ENCODE assay signal across 10 mouse cellular contexts in the genomic region with DNA sequence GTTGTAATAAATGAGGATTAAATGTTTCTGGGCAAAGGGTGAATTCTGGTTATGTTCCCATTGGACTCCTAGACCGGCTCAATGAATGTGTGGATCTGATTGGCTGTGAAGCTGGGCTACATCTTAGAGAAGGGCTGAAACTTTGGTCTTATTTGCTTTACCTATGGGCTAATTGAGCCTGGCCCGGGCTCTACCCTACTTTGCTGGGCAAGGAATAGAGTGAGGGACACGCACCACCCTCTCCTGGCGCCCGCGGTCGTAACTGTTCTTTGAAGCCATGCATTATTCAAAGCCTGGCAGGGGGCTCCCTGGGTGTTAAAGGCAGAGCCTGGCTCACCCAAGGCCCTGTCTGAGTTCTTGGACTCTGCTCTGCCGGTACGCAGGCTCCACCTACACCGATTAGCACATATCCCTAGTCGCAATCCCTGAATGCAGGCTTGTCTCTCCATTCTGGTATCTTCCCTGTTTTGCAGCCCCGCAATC. TPM values are rescaled to one million over a fixed set of nuclear protein-coding genes. Genes with fewer than 3 reads are reported as not detected.
DNase-seq lines count a peak whose midpoint lies in the region; ATAC-seq and TF ChIP-seq lines count a peak whose summit lies in the region.
"Had no signal": no experiment of that assay in that cellular context is flagged by ENCODE, and none has a peak within 500 bp of the region (broad histone marks: within the 10 kb centered on the region; RNA-seq: fewer than 3 reads in every experiment).

No protein-coding gene starts in this region.

- WGBS in heart, embryonic 13.5 days = 15% methylated on average over 12 of the region's 12 CpGs
- 10% methylated on average over 12 of the region's 12 CpGs for WGBS in hindbrain, embryonic 10.5 days
- 8% methylated on average over 12 of the region's 12 CpGs for WGBS in neural tube, embryonic 13.5 days

- peaks cover 42% of the 10 kb centered on the region for H3K27me3 ChIP-seq in heart, embryonic 13.5 days (replicated peaks)
- peaks cover 55% of the 10 kb centered on the region for H3K27me3 ChIP-seq in hindbrain, embryonic 10.5 days (ENCODE audit: insufficient read depth, poor library complexity, severe bottlenecking)
- peaks cover 52% of the 10 kb centered on the region for H3K27me3 ChIP-seq in neural tube, embryonic 13.5 days

- peak overlapping the region; percentile 38 for H3K4me3 ChIP-seq in heart, embryonic 13.5 days
- peak overlapping the region; percentile 45 for H3K4me3 ChIP-seq in hindbrain, embryonic 10.5 days
- peak overlapping the region; percentile 23 for H3K4me3 ChIP-seq in neural tube, embryonic 13.5 days
- no peak overlapping the region for H3K4me3 ChIP-seq in gastrocnemius, adult 2 months

- H3K36me3 ChIP-seq in heart, embryonic 13.5 days = no peaks in the 10 kb centered on the region; the same call in 1 of the 2 replicates
- H3K36me3 ChIP-seq in hindbrain, embryonic 10.5 days = peaks cover 18% of the 10 kb centered on the region; the same call in 1 of the 2 replicates
- H3K36me3 ChIP-seq in neural tube, embryonic 13.5 days = 0 out of 2 replicates have a peak, but pooled peaks cover 4% of the 10 kb centered on the region

- no peak for TF ChIP-seq CTCF in gastrocnemius, adult 2 months (IDR thresholded peaks at IDR 0.05)

- no peak for ATAC-seq in heart, embryonic 13.5 days (ENCODE audit: extremely low read depth, insufficient number of reproducible peaks, low FRiP score, low TSS enrichment)
- ATAC-seq in neural tube, embryonic 13.5 days (ENCODE audit: low read depth) = no peak

- DNase-seq in heart, postnatal 14 days = no peak
- DNase-seq in hindbrain, embryonic 10.5 days (ENCODE audit: low spot score) = no peak
- peak; percentile 39 to 64 for DNase-seq in kidney, postnatal 4 days
- DNase-seq in adrenal gland, adult (ENCODE audit: inconsistent age in 2 of 2, low spot score in 1 of 2) = no peak
- no peak for DNase-seq in gastrocnemius, adult 8-10 months (ENCODE audit: low spot score in 2 of 2)
- DNase-seq in gastrocnemius, adult 2 months = no peak

- no peaks in the 10 kb centered on the region for H3K9me3 ChIP-seq in heart, embryonic 13.5 days
- H3K9me3 ChIP-seq in hindbrain, embryonic 10.5 days = no peaks in the 10 kb centered on the region
- H3K9me3 ChIP-seq in neural tube, embryonic 13.5 days = no peaks in the 10 kb centered on the region

- H3K27ac ChIP-seq in heart, embryonic 13.5 days (replicated peaks) = no peak overlapping the region
- H3K27ac ChIP-seq in hindbrain, embryonic 10.5 days = peak overlapping the region; percentile 58; the same call in 1 of the 2 replicates
- H3K27ac ChIP-seq in neural tube, embryonic 13.5 days (replicated peaks) = no peak overlapping the region
- H3K27ac ChIP-seq in gastrocnemius, adult 2 months = no peak overlapping the region

- intact Hi-C loops in heart, postnatal 14 days (cut with DNase I) = no loop called here
- intact Hi-C loops in gastrocnemius, adult 2 months (cut with DNase I) = loop anchor here (10.0 kb wide), 1 partner anchor 435 kb away; the partner anchor contains the start of gene Eif3d

- H3K4me2 ChIP-seq in heart, embryonic 13.5 days = peak overlapping the region; percentile 65
- H3K4me2 ChIP-seq in neural tube, embryonic 13.5 days = peak overlapping the region; percentile 50

- peaks cover 51% of the 10 kb centered on the region for H3K4me1 ChIP-seq in heart, embryonic 13.5 days
- H3K4me1 ChIP-seq in hindbrain, embryonic 10.5 days (replicated peaks) = peaks cover 60% of the 10 kb centered on the region
- H3K4me1 ChIP-seq in neural tube, embryonic 13.5 days (replicated peaks) = peaks cover 41% of the 10 kb centered on the region

- peak overlapping the region; percentile 66 for H3K9ac ChIP-seq in heart, embryonic 13.5 days
- H3K9ac ChIP-seq in neural tube, embryonic 13.5 days = peak overlapping the region; percentile 53; the same call in 1 of the 2 replicates

RNA-seq across cellular contexts. Expression of gene Mpst, which starts 3.4 kb away (rescaled TPM):
- 0.99 and 1.9 TPM in 2 replicates for polyA plus RNA-seq in heart, embryonic 13.5 days (2015; fragmentation: Nextera tagmentation; extraction: Ambion mirVana)
- total RNA-seq in heart, postnatal 14 days (2021) = 10 to 100 TPM; 28.1 to 31.0 TPM
- polyA plus RNA-seq in hindbrain, embryonic 10.5 days (2016; fragmentation: Nextera tagmentation; extraction: Ambion mirVana) = 1.4 and 1.5 TPM in 2 replicates
- polyA plus RNA-seq in neural tube, embryonic 13.5 days (2015; fragmentation: Nextera tagmentation; extraction: Ambion mirVana) = 2.3 and 2.9 TPM in 2 replicates
- 10 to 100 TPM; 58.9 to 65.3 (median 59.7) TPM for total RNA-seq in gastrocnemius, adult 8-10 months (2022)
- total RNA-seq in gastrocnemius, adult 2 months (2021) = 10 to 100 TPM; 61.9 to 66.9 TPM

RNA-seq across cellular contexts. Expression of gene Tst, which starts 3.9 kb away (rescaled TPM):
- polyA plus RNA-seq in heart, embryonic 13.5 days (2015; fragmentation: Nextera tagmentation; extraction: Ambion mirVana) = 12.2 and 14.2 TPM in 2 replicates
- 10 to 100 TPM; 11.2 to 13.7 TPM for total RNA-seq in heart, postnatal 14 days (2021)
- 7.7 and 10.9 TPM in 2 replicates for polyA plus RNA-seq in hindbrain, embryonic 10.5 days (2016; fragmentation: Nextera tagmentation; extraction: Ambion mirVana)
- polyA plus RNA-seq in neural tube, embryonic 13.5 days (2015; fragmentation: Nextera tagmentation; extraction: Ambion mirVana) = 7.9 and 11.4 TPM in 2 replicates
- total RNA-seq in gastrocnemius, adult 8-10 months (2022) = 10 to 100 TPM; 19.1 to 25.8 (median 22.3) TPM
- 10 to 100 TPM; 18.2 to 18.8 TPM for total RNA-seq in gastrocnemius, adult 2 months (2021)

RNA-seq across cellular contexts. Expression of gene Tex33, which starts 13.9 kb away (rescaled TPM):
- polyA plus RNA-seq in heart, embryonic 13.5 days (2015; fragmentation: Nextera tagmentation; extraction: Ambion mirVana) = not detected in 2 replicates
- total RNA-seq in heart, postnatal 14 days (2021) = not detected
- polyA plus RNA-seq in hindbrain, embryonic 10.5 days (2016; fragmentation: Nextera tagmentation; extraction: Ambion mirVana) = not detected in 2 replicates
- not detected in 2 replicates for polyA plus RNA-seq in neural tube, embryonic 13.5 days (2015; fragmentation: Nextera tagmentation; extraction: Ambion mirVana)
- total RNA-seq in gastrocnemius, adult 8-10 months (2022) = not detected
- total RNA-seq in gastrocnemius, adult 2 months (2021) = not detected
- total RNA-seq: layer of hippocampus, adult 8-10 months had no signal
- polyA plus RNA-seq: C2C12 had no signal

RNA-seq across cellular contexts. Expression of gene Kctd17, which starts 18.8 kb away (rescaled TPM):
- 22.5 and 23.0 TPM in 2 replicates for polyA plus RNA-seq in heart, embryonic 13.5 days (2015; fragmentation: Nextera tagmentation; extraction: Ambion mirVana)
- total RNA-seq in heart, postnatal 14 days (2021) = 10 to 100 TPM; 53.9 to 54.3 TPM
- 66.4 and 73.5 TPM in 2 replicates for polyA plus RNA-seq in hindbrain, embryonic 10.5 days (2016; fragmentation: Nextera tagmentation; extraction: Ambion mirVana)
- 120 and 122 TPM in 2 replicates for polyA plus RNA-seq in neural tube, embryonic 13.5 days (2015; fragmentation: Nextera tagmentation; extraction: Ambion mirVana)
- 10 to 100 TPM in 1 of 4 experiments, 1 to 10 TPM in 3; 5.9 to 10.3 (median 8.2) TPM for total RNA-seq in gastrocnemius, adult 8-10 months (2022)
- 10 to 100 TPM in 1 of 2 experiments, 1 to 10 TPM in 1; 8.9 to 17.2 TPM for total RNA-seq in gastrocnemius, adult 2 months (2021)

RNA-seq across cellular contexts. Expression of gene Tmprss6, which starts 58.8 kb away (rescaled TPM):
- polyA plus RNA-seq in heart, embryonic 13.5 days (2015; fragmentation: Nextera tagmentation; extraction: Ambion mirVana) = 0.37 and 0.45 TPM in 2 replicates
- not detected for total RNA-seq in heart, postnatal 14 days (2021)
- not detected in 2 replicates for polyA plus RNA-seq in hindbrain, embryonic 10.5 days (2016; fragmentation: Nextera tagmentation; extraction: Ambion mirVana)
- 0.15 and 0.28 TPM in 2 replicates for polyA plus RNA-seq in neural tube, embryonic 13.5 days (2015; fragmentation: Nextera tagmentation; extraction: Ambion mirVana)
- under 1 TPM in 1 of 4 experiments, not detected in 3; 0.11 TPM for total RNA-seq in gastrocnemius, adult 8-10 months (2022)
- not detected for total RNA-seq in gastrocnemius, adult 2 months (2021)

Comparison
In these comparisons a context has a peak if more than half of its experiments do, and no peak if none do; other contexts are left out.
1. DNase-seq: peak in kidney, postnatal 4 days (2 of 2); none in heart, postnatal 14 days (0 of 2), hindbrain, embryonic 10.5 days (single experiment), adrenal gland, adult (0 of 2), gastrocnemius, adult 8-10 months (0 of 2) and gastrocnemius, adult 2 months (single experiment).